Mouse (Mus musculus) adrenal gland, adult (tissue): ENCODE data around the gene Nes.

Experiments used
- DNase-seq, 2 experiments: peaks; one replicate each; pipeline ENCODE4 v3.0.0; 2022 to 2023; ENCODE audit warnings: low spot score in 1 of 2; ENCODE audit not compliant: inconsistent age in 2 of 2

Gene Nes

DNA sequence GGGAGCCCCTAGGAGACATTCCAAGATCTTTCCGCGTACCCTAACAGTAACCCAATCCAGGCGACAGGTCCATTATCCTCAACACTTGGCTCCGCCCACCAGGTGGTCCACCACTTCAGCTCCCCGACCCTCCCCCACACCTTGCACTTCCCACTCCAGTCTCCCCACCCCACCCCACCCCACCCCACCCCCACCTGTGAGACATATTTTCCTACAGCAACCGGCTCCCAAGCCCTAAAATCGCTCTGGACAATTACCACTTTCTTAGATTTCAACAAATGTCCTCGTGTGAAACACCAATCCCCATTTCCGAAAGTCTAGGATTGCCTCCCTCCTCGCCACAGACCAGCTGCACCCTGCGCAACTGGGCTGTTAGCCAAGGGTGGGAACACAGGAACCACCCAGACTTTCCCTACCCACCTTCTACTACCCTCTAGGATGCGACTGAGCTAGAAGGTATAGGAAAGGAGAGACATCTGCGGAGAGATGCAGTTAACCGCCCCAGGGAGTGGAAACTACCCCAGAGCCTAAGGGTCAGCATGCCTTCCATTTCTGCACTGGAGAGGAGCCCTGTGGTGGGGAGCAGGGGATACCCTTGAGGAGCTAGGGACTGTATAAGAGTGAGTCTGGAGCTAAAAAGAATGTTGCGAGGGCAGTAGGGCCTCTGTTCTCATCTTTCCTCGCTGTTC is 21.5 kb upstream of the Nes start:
- no peak for DNase-seq

DNA sequence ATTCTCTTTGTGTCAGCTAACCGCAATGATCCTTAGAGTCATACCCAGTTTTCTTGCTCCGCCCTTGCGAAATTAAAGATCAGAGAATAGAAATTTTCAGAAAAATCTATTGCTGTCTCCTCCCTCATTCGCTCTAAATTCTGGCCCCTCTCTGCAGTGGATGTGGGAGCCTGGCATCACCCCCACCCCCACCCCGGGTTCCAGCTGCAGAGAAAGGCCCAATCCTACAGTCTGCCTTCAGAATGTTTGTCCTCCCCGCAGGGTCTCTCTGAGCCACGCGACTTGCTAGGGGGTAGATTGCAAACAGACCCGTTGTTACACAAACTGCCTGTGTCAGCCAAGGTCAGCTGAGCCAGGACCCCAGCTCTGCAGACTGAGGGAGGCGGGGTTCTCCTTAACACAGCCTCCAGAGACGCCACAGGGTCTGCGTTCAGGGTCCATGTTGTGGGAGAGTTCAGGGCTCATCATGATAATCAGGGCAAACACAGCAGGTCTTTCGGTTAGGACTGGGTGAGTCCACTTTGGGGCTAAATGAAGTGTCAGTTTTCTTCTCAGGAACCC is 20.8 kb upstream of the Nes start:
- no peak for DNase-seq

DNA sequence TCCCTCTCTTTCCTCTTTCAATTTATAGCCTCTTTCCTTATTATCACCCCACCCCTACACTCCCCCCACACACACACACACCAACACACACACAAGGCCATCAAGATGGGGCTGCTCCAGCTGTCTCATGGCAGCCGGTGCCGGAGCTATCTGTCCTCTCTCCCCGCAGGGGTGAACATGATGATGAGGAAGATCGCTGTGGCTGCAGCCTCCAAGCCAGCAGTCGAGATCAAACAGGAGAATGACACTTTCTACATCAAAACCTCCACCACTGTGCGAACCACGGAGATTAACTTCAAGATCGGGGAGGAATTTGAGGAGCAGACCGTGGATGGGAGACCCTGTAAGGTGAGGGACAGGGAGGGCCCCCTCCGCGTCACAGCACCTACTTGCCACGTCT is 18.9 kb upstream of the Nes start:
- no peak for DNase-seq

DNA sequence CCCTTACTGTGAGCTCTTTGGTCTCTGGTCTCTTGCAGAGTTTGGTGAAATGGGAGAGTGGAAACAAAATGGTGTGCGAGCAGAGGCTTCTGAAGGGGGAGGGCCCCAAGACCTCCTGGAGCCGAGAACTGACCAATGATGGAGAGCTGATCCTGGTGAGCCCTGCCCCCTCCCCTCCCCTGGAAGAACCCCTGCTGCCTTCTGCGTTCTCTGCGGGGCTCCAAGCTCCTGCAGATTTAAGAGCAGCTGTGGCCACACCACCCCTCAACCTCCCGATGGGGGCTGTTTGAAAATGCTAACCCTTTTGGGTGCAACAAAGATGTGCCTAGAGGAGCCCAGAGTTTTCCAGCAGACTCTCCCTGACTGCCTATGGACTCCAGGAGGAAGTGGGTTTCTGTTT is 18.4 kb upstream of the Nes start:
- no peak for DNase-seq

DNA sequence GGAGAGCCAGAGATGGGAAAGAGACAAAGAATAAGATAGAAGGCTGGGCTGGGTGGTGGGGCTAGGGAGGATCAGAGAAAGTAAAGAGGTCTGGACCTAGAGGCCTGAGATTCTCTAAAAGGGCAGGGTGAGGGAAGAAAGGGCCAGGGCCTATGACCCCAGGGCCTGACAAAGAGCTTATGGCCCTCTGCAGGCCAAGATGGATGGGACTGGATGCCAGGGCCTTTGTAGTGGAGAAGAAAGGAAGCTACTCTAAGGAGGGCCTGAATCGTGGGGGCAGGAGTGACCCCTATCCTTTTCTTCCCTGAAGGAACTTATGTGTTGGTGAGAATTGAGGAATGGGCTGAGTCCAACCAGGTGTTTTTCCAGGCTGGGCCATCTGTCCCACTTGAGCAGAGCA is 12.8 kb upstream of the Nes start:
- no peak for DNase-seq

DNA sequence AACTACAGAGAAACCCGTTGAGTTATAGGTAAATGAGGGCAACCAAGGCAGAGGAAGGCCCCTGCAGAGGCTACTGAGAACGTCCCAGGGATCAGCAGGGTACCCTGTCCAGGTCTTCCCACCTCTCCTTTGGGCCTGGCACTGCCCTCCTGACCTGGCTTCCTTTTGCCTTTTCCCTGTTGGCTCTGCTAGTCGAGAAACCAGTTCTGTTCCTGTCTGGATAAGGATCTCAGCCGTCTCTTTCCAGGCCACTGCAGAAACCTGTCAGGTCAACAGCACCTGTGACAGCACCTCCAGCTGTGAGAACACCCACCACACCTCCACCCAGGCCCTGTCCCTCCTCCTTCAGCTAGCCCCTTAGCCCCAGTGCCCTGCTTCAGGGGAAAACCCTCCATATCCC is 12.4 kb upstream of the Nes start:
- no peak for DNase-seq

DNA sequence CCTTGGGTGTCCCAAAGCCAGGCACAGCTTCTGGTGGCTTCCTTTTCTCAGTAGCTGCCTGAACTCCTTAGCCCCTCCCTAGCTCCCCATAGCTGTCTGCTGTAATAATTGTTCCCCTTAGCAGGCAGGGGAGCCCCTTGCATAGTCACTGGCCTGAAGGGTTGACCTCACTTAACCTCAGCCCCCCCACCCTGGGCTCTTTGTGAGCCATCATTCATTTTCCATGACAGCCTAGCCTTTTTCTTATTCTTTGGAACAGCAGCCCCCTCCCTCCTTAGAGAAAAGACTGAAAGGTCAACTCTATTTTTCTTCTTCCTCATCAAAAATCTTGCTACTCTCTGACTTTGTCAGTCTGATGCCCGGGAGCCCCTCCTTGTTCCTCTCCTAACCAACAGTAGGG is 11.9 kb upstream of the Nes start:
- DNase-seq: no peak

DNA sequence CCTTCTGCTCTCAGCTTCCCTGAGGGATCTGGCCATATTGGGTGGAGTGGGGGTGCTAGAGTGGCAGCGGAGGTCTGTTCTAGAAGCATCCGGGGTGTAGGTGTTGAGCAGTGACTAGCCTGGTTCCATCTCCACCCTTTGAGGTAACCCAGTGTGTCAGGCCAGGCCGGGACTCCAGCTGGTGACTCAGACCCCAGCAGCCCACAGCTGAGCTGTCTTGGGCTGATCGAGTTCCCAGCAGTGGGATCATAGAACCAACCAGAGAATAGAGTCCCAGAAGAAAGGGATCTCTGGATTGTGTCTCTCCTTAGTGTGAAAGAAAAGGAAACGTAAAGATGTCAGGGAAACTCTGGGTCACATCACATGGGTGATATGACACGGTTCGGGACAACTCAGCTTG is 11.5 kb upstream of the Nes start:
- DNase-seq: no peak

DNA sequence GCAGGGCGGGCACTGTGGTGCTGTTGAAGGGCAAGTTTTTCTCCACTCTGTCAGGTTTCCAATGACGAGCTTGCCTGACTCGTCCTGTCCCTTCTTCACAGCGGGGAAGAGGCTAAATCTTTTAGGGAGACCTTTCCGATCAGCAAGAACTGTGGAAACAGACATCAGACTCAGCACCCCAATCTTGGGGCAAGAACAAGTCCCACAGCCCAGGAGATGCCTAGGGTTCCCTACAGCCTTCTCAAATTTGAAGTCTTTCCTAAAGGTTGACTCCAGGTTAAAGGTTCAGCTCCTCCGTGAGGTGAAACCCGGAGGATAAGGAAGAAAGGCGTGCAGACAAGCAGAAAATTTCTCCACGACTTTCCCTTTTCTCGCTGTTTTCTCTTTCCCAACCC is 10.7 kb upstream of the Nes start:
- no peak for DNase-seq

DNA sequence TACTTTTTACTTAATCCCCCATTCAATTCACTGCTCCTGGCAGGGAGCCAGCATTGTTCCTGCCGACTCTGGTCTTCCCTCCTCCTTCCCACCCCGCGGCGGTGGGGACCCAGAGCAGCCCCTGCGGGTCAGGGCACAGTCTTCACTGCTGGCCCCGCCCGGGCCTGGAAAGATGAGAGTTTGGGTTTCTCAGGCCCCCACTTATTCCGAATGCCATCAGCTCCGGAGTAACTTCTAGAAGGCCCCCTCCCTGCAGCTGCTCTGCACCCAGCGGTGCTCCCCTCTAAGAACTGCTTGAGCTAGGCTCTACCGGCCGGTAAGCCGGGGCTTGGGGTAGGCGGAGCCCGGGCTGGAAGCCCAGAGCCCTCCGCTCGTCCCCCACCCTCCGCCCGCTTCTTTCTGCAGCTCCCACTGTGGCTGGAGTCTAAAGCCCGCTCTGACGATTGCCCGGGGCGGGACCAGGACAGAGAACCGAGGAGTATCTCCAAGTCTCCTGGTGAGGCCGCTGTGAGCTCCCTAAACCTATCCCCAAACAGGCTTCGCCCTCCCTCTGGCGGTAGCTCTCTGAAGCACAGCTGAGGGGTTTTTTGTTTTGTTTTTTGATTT is 10.2 kb upstream of the Nes start:
- peak; percentile 87 to 94 for DNase-seq

DNA sequence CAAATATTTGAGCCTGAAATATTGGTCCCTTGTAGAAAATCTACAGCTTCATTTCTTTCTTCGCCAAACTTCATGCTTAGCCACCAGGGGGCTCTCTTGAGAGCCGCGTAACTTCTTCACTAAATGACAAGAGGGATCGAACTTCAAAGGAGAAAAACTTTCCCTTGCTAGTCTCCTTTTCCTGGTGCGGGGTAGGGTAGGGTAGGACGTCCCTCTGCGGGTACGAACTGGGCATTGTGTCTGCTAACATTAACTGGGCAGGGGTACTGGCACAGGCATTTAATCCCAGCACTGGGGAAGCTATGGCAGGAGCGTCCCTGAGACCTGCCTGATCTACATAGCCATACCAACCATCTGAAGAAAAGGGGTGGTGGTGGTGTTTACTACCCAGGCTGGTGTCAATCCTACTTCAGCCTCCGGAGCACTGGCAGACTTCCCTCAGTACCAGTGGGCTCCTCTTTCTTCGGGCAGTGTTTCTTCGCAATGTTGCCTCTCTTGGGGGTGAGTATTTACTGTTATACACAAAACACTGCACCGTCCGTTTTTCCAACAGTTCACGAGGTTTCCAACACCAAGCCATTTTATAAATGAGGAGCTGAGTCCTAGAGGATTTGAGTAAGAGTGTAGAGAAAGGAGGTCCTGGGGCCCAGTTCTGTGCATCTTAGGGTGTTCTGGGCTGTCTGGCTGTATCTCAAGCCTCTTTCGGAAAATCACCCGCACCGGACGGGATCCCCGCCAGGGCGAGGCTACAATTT is 517 bp upstream of the Nes start:
- peak; percentile 57 to 88 for DNase-seq

DNA sequence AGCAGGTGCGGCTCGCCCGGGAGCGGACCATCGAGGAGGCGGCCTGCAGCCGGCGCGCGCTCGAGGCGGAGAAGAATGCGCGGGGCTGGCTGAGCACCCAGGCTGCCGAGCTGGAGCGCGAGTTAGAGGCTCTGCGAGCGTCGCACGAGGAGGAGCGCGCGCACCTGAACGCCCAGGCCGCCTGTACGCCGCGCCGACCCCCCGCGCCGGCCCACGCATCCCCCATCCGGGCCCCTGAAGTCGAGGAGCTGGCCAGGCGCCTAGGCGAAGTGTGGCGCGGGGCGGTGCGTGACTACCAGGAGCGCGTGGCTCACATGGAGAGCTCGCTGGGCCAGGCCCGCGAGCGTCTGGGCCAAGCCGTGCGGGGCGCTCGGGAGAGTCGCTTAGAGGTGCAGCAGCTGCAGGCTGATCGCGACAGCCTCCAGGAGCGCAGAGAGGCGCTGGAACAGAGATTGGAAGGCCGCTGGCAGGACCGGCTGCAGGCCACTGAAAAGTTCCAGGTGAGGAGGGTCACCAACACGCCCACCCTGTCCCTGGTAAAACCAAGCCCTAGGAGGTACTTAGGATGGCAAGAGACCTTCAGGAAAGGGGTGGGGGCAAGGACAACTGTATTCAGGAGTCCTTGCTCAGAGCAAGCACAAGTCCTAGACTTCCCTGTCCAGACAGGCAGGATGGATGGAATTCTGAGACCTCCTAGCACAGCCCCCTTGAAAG is 768 bp downstream of the Nes start:
- DNase-seq: no peak

DNA sequence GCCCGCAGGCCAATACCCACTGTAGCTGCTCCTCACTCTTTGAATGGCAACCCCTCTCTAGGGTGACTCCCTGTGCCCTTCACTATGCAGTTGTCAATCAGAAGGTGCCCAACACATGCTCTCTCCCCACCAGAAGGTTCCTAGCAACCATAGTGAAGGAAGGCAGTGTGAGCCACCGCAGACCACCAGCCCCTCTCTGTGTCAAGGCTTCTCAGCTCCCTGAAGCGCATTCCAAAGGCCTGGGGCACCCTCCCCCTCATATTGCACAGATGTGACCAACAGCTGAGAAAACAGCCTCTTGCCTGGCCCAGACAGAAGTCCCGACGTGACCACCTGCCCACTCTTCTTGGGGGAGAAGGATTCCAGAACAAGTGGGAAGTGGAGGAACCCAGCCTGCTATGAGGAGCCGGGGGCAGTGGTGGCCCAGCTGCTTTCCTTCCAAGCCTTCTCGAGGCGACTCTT is 1.4 kb downstream of the Nes start:
- DNase-seq: no peak

DNA sequence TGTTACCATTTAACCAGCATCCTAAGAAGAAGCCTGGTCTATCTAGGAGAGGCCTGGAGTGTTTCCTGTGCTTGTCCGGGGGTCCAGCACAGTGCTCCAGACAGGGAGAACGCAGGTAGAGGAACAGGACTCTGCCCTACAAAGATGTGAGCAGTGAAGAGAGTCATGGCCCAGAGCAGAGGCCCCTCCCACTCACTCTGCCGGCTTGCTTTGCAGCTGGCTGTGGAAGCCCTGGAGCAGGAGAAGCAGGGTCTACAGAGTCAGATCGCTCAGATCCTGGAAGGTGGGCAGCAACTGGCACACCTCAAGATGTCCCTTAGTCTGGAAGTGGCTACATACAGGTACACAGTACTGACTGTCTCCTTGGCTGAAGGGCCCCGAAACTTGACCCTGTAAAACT is 1.9 kb downstream of the Nes start:
- no peak for DNase-seq

DNA sequence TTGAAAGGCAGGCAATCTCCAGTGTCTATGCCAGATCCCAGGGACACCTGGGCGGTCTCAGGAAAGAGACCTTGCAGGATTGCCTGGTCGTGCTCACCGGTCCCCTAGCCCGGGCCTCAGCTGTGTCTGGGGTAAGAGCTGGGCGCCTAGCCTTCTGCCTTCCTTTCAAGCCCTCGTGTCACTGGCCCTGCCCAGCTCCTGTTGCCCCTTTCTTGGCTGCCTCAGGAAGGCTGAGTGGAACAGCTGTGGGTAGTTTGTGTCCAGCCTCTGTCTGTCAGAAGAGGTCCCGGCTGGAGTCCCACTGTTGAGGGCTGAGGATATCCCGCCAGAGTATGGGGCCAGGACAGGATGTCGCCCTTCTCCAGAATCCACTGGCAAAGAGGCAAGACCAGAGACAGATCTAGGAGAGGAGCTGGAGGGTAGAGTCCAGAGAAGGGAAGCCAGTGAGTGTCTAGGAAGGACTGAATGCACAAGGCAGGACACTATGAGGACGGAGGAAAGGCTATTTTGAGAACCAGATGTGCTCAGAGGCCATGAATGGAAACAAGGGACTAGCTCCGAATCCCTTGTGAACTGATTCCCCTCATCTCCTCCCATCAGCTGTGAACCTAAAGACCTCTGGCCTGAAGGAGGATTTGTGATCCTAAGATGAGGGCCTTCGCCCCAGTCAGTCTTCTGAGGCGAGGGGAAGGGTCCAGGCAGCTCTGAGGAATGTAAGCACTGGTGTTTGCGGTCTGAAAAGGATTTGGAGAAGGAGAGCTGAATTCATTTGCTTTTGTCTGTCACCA is 2.9 kb downstream of the Nes start:
- DNase-seq: no peak

DNA sequence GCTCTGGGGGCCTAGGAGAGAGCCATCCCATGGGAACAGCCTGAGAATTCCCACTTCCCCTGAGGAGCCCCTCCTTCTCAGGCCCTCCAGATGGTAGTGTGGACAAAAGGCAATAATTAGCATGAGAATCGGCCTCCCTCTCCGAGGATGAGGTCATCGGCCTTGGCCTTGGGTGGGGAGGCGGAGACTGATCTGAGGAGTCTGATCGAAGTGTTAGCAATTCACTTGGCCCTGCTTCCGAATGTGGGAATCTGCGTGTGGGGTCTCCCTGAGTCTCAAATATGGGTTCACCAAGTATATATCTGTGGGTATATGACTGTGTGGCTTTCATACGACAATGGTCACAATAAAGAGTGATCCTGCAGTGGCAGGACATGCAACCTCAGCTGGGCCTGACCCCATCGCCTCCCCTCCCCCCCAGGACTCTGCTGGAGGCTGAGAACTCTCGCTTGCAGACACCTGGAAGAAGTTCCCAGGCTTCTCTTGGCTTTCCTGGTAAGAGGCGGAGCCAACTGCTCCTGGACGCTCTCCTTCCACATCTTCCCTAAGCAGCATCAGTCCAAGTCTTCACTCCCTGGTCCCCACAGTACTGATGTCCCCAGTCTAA is 3.6 kb downstream of the Nes start:
- peak; percentile 62 to 82 for DNase-seq

DNA sequence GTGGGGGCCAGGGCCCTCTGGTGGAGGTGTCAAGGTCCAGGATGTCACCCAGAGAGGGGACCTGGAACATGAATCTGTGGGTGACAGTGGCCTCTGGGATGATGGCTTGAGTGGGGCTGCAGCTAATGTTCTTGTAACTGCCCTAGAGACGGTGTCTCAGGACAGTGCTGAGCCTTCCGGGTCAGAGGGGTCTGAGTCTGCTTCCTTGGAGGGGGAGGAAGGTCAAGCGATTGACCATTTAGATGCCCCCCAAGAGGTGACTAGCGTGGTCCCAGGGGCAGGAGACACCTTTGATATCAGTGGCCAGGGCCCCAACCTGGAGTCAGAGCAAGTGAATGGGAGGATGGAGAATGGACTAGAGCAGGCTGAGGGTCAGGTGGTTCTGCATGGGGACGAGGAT is 8.6 kb downstream of the Nes start:
- no peak for DNase-seq

DNA sequence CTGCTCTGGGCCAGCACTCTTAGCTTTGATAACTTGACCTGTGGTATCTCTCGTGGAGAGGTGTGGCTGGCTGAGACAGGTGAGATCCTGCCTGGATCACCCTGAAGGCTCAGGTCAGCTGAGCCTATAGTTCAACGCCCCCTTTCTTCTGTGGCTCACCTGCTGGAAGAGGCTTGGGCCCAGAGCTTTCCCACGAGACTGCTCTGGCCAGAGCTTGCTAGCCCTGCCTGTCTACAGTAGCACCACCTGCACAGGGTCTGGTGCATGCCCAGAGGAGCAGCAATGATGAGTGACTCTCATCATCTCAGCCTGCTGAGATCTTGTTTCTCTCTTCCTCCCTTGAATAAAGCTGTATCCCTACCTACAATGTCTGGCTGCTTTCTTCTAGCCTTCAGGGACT is 9.2 kb downstream of the Nes start:
- DNase-seq: no peak

DNA sequence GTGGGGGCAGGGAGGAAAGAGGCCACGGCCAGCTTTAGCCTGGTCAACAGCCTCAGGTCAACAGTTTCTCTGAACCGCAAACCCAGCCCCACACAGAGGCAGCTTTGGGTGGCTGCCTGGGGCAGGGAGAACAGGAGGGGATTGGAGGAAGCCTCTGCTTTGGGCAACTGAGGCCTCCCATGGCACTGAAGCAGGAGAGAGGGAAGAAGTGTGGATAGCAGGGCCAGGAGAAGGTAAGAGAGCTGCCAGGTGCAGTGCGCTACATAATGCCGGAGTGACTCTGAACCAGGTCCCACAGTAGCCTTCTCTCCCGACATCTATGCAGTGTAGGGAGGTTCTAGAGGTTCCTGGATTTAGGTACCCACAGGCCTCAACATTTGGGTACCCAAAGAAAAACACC is 9.8 kb downstream of the Nes start:
- no peak for DNase-seq

DNA sequence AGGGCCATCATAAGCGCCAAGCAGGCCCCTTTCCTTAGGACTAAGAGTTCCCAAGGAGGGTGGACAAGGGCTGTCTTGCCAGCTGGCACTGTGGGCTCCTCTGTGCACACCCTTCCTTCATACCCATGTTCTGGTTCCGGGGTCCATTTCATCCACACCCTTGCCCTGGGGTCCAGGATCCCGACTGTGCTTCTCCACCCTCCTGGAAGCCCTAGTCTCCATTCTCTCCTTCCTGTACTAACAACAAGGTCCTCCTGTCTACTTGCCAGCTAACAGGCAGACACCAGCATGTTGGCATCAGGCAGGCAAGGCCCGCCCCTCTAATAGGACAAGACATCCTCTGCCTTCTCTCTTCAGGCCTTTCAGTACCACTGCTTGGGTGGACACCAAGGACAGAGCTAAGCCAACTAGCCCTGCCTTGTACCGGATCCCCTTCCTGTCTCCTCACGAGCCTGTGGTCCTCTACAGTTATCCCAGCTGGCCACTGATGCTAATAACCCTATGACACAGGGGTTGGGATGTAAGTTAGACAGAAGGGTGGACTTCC is 10.4 kb downstream of the Nes start:
- no peak for DNase-seq
